Mouse (Mus musculus) heart, embryonic 11.5 days (tissue): Measurements from ENCODE around the gene Adat3. TPM values are rescaled to one million over a fixed set of nuclear protein-coding genes. Genes with fewer than 3 reads are reported as not detected.

Experiments used
- ATAC-seq: fragments of 200-750 bp; cut with Nextera tagmentation; replicated peaks from 2 replicates; pipeline ENCODE4 v1.8.0; 2017; ENCODE audit warnings: moderate library complexity; ENCODE audit not compliant: insufficient number of reproducible peaks, low FRiP score, low TSS enrichment
- H3K27ac ChIP-seq: fragments of 300-500 bp; sonication (generic); 2 replicates; pipeline ENCODE4 v1.5.1; 2014; ENCODE audit warnings: mild to moderate bottlenecking, low read depth, low read length
- H3K27me3 ChIP-seq: fragments of 300-500 bp; sonication (generic); 2 replicates; pipeline ENCODE4 v1.6.1; 2014; ENCODE audit warnings: mild to moderate bottlenecking, low read length, mixed read lengths; ENCODE audit not compliant: control insufficient read depth, insufficient read depth
- H3K36me3 ChIP-seq: fragments of 300-500 bp; sonication (generic); 2 replicates; pipeline ENCODE4 v1.6.1; 2014; ENCODE audit warnings: mild to moderate bottlenecking, low read length, moderate library complexity, mixed read lengths; ENCODE audit not compliant: control insufficient read depth, insufficient read depth
- H3K4me1 ChIP-seq: fragments of 300-500 bp; sonication (generic); 2 replicates; pipeline ENCODE4 v1.6.1; 2014; ENCODE audit warnings: low read length; ENCODE audit not compliant: control insufficient read depth, insufficient read depth
- H3K4me2 ChIP-seq: fragments of 300-500 bp; sonication (generic); 2 replicates; pipeline ENCODE4 v1.6.1; 2014; ENCODE audit warnings: mild to moderate bottlenecking, moderate library complexity
- H3K4me3 ChIP-seq: fragments of 300-500 bp; sonication (generic); 2 replicates; pipeline ENCODE4 v1.5.1; 2014; ENCODE audit warnings: low read depth, low read length
- H3K9ac ChIP-seq: fragments of 300-500 bp; sonication (generic); 2 replicates; pipeline ENCODE4 v1.6.1; 2014; ENCODE audit warnings: mild to moderate bottlenecking, low read depth, low read length, moderate library complexity
- H3K9me3 ChIP-seq: fragments of 300-500 bp; sonication (generic); replicated peaks from 2 replicates; pipeline ENCODE4 v1.6.1; 2016; ENCODE audit warnings: low read length; ENCODE audit not compliant: control insufficient read depth
- WGBS: fragments of 180-500 bp; shearing (Covaris S2); extraction: QIAGEN DNeasy Blood & Tissue Kit; methylation state at CpG from one replicate; pipeline ENCODE4 v1.1.7; 2014; ENCODE audit not compliant: insufficient replicate concordance; 5-methylcytosine and 5-hydroxymethylcytosine counted together
- polyA plus RNA-seq: library from polyadenylated mRNA; unstranded; fragments of >200 nt; fragmentation: Nextera tagmentation; extraction: Ambion mirVana; gene quantifications from 2 replicates; pipeline ENCODE4 v1.2.1, GENCODE M21; 2014

Gene Adat3
- polyA plus RNA-seq, 1 experiment from 2014 or later = 6.6 TPM

GRCm38 (mm10) chr10:80620796-80621689 lies 18.4 kb downstream of the Adat3 start:
- Histone ChIP-seq H3K27ac (peak overlapping the region; percentile 95), H3K9ac (peak overlapping the region; percentile 63), H3K9me3 (no peaks in the 10 kb centered on the region), H3K4me3 (peak overlapping the region; percentile 96), H3K4me1 (peaks cover 27% of the 10 kb centered on the region), H3K4me2 (peak overlapping the region; percentile 82), H3K36me3 (no peaks in the 10 kb centered on the region), H3K27me3 (no peaks in the 10 kb centered on the region)
- WGBS = 56% methylated on average over 16 of the region's 16 CpGs
- no peak for ATAC-seq

GRCm38 (mm10) chr10:80621690-80621939 lies 18.9 kb downstream of the Adat3 start:
- Histone ChIP-seq H3K27ac (peak overlapping the region; percentile 95), H3K4me2 (peak overlapping the region; percentile 82), H3K4me1 (peaks cover 30% of the 10 kb centered on the region), H3K9ac (peak overlapping the region; percentile 63), H3K36me3 (no peaks in the 10 kb centered on the region), H3K9me3 (no peaks in the 10 kb centered on the region), H3K4me3 (peak overlapping the region; percentile 96), H3K27me3 (no peaks in the 10 kb centered on the region)
- 2% methylated on average over 9 of the region's 9 CpGs for WGBS
- no peak for ATAC-seq

- Histone ChIP-seq H3K4me1 (peaks cover 30% of the 10 kb centered on the region), H3K4me3 (peak overlapping the region; percentile 96), H3K4me2 (peak overlapping the region; percentile 99), H3K9me3 (no peaks in the 10 kb centered on the region), H3K36me3 (no peaks in the 10 kb centered on the region), H3K27me3 (no peaks in the 10 kb centered on the region), H3K27ac (peak overlapping the region; percentile 95), H3K9ac (peak overlapping the region; percentile 91)
- ATAC-seq = peak; percentile 91
- WGBS = under 1% methylated on average over 64 of the region's 64 CpGs
These were observed 19.4 kb downstream of the Adat3 start for GRCm38 (mm10) chr10:80621940-80622660.

- peak; percentile 10 for ATAC-seq
- under 1% methylated on average over 66 of the region's 85 CpGs for WGBS
- peaks cover 38% of the 10 kb centered on the region for H3K4me1 ChIP-seq
- H3K36me3 ChIP-seq = no peaks in the 10 kb centered on the region
- peak within 1 kb of the TSS; percentile 91 for H3K9ac ChIP-seq
- H3K4me3 ChIP-seq = peak within 1 kb of the TSS; percentile 96
- peak within 1 kb of the TSS; percentile 99 for H3K4me2 ChIP-seq
- no peaks in the 10 kb centered on the region for H3K9me3 ChIP-seq
- H3K27me3 ChIP-seq = no peaks in the 10 kb centered on the region
- peak within 1 kb of the TSS; percentile 95 for H3K27ac ChIP-seq
These were observed 20.2 kb downstream of the Adat3 start, which contains the start of gene Csnk1g2 for GRCm38 (mm10) chr10:80622661-80623456. TSS of gene Csnk1g2 (plus strand) at chr10:80622838.

GRCm38 (mm10) chr10:80623457-80624191 lies 20.9 kb downstream of the Adat3 start:
- no peaks in the 10 kb centered on the region for H3K36me3 ChIP-seq
- peak overlapping the region; percentile 96 for H3K4me3 ChIP-seq
- ATAC-seq = no peak
- H3K4me2 ChIP-seq = peak overlapping the region; percentile 99
- no peaks in the 10 kb centered on the region for H3K9me3 ChIP-seq
- WGBS = 13% methylated on average over 15 of the region's 15 CpGs
- no peaks in the 10 kb centered on the region for H3K27me3 ChIP-seq
- H3K4me1 ChIP-seq = peaks cover 42% of the 10 kb centered on the region
- peak overlapping the region; percentile 95 for H3K27ac ChIP-seq
- H3K9ac ChIP-seq = peak overlapping the region; percentile 91

GRCm38 (mm10) chr10:80625764-80626163 lies 23.1 kb downstream of the Adat3 start:
- no peak overlapping the region for H3K27ac ChIP-seq

GRCm38 (mm10) chr10:80627685-80628084 lies 25.0 kb downstream of the Adat3 start:
- H3K27me3 ChIP-seq = no peaks in the 10 kb centered on the region
- peak overlapping the region; percentile 54 for H3K9ac ChIP-seq
- peak overlapping the region; percentile 50; the same call in 1 of the 2 replicates for H3K27ac ChIP-seq
- ATAC-seq = peak; percentile 54
- H3K9me3 ChIP-seq = no peaks in the 10 kb centered on the region
- H3K4me2 ChIP-seq = peak overlapping the region; percentile 39
- WGBS = 30% methylated on average over 2 of the region's 2 CpGs
- peaks cover 57% of the 10 kb centered on the region for H3K4me1 ChIP-seq
- no peaks in the 10 kb centered on the region; the same call in 1 of the 2 replicates for H3K36me3 ChIP-seq
- H3K4me3 ChIP-seq = no peak overlapping the region

More at GRCm38 (mm10) chr10:80625764-80626163, 23.1 kb downstream of the Adat3 start:
- H3K36me3 ChIP-seq = no peaks in the 10 kb centered on the region; the same call in 1 of the 2 replicates
- 86% methylated on average over 4 of the region's 4 CpGs for WGBS
- peaks cover 61% of the 10 kb centered on the region for H3K4me1 ChIP-seq
- H3K9me3 ChIP-seq = no peaks in the 10 kb centered on the region
- H3K27me3 ChIP-seq = no peaks in the 10 kb centered on the region
- H3K9ac ChIP-seq = no peak overlapping the region
- no peak overlapping the region for H3K4me2 ChIP-seq
- no peak overlapping the region for H3K4me3 ChIP-seq
- no peak for ATAC-seq
